Mouse (Mus musculus) monocyte, adult 5-6 weeks (primary cell): ENCODE measurements around the gene Copz1. TPM values are rescaled to one million over a fixed set of nuclear protein-coding genes. Genes with fewer than 3 reads are reported as not detected.
"Not testable (repeated sequence)": the region's sequence is repeated elsewhere in the genome, so short reads cannot be mapped to it uniquely, and the experiment has no call there.

Experiments
- ATAC-seq: fragments of 153-309, 156-312 bp; replicated peaks from 2 replicates; pipeline ENCODE4 v1.8.0; 2017; ENCODE audit warnings: mild to moderate bottlenecking; ENCODE audit not compliant: low TSS enrichment, insufficient number of reproducible peaks, severe bottlenecking, poor library complexity, low FRiP score
- total RNA-seq: library from RNA; stranded (forward); fragments of 200-1000, 200-491, 200-594 nt; gene quantifications from 3 replicates; pipeline ENCODE4 v1.2.3, GENCODE M21; 2017

The Copz1 gene
- total RNA-seq, result 47.5 to 52.5 TPM (median 50.3 TPM) in 3 replicates

DNA sequence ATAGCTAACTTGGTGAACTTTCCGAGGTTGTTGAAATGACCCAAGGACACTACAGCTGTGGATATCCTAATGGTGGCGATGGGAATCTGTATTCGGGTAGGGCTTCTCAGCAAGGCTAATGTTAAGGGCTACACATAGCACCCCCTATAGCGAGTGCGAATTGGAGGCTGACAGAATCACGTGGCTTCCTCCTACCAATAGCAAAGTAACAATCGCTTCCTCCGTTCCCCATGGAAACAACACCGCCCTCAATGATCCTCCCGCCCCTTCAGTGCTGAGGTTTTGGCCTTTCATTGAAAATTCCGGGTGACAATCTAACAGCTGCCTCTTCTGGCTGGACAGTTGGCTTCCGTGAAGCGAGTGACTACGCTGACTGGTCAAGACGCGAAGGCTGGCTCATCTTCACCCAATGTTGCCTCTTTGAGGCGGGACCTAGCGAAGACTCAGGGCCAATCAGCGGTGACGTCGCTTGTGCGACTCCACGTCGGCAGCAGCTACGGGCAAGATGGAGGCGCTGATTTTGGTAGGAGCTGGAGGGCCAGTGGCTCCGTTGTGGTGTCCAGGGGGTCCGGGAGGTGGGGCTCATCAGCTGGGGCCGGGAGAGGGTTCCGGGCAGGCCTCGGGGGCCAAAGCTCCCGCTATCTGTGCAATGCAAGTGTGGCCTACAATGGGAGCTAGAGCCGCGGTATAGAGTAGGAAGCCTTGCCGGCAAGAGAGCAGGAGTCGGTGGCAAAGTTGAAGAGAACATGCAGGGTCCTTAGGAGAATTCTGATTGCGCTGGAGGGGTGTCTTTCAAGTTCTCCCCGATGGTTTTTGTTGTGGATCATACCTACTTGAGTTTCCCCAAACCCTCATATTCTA lies at the start of gene Copz1:
Gene Copz1 (plus strand): TSS at position 296 of the 861 bp plus-strand sequence.
- peak; percentile 99 for ATAC-seq

DNA sequence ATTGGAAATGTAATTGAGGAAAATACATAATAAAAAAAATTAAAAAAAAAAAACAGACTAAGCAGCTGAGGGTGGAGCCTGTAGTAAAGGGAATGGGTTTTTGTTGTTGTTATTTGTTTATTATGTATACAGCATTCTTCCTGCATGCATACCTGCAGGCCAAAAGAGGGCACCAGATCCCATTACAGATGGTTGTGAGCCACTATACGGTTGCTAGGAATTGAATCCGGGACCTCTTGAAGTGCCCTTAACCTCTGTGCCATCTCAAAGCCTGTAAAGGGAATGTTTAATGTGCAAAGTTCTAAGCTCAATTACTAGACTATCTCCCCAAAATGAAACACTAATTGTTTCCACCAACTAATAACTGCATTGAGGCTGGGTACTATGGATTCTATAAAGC lies 48.4 kb upstream of the Copz1 start:
- no peak for ATAC-seq

DNA sequence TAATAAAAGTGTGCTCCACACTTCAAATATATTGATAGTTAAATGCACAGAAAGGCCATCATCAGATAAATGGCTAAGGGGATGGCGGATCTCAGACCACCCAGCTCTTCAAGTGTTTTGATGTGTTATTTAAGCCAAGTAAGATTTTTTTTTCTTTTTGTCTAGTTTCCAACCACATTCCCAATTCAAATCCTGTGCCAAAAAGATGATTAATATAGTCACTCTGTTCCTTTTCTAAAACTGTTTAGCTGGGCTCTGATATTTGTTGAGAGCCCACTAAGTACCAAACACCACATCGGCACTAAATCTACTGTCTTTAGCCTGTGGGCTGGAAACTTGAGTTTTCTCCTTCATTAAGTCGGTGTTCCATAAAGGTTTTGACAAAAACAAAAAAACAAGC lies 45.5 kb upstream of the Copz1 start:
- no peak for ATAC-seq

DNA sequence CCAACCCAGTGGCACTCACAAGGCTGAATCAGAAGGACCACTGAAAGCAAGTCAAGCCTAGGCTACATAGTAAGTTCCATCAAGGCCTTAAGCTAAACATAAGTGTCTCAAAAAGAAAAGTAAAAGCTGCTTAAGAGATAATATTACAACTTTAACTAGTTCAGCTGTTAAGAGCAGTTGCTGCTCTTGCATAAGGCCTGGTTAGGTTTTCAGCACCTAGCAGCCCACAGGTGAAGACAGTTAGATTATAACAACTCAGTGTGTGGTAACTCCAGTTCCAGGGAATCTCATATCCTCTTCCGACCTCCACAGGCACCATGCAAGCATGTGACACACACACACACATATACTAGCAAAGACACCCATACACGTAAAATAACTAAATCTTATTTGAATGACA lies 44.9 kb upstream of the Copz1 start:
- ATAC-seq, result no peak

DNA sequence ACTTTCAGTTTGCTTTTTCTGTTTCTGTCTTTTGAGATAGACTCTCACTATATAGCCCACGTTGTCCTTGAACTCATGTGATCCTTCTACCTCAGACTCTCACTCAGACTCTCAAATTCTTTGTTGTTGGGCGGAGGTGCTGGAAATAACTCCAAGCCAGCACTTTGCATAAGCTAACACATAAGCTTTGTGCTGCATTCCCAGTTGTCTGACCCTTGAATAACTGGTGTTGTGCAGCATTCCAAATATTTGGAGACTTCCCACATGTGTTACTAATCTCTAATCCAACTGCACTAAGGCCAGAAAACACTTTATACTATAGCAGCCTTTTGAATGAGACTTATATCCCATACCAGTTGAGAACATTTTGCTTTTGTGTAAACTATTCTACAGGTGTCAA lies 43.6 kb upstream of the Copz1 start:
- no peak for ATAC-seq

DNA sequence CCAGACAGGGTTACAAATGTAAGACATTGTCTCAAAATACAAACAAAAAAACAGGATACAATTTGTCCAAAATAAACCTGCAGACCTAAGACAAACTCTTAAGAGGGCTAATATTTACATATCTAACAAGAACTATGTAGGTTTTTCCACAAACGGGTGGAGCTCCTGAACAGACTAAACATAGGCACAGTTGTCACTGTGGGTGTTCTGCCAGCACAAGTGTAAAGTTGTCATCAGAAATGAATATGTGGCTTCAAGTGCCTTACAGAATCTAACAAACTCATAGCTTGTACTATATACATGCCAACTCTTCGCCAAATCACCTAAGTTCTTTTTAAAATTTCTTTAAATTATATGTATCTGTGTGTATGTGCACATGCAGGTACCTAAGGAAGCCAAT lies 39.4 kb upstream of the Copz1 start:
- no peak for ATAC-seq

DNA sequence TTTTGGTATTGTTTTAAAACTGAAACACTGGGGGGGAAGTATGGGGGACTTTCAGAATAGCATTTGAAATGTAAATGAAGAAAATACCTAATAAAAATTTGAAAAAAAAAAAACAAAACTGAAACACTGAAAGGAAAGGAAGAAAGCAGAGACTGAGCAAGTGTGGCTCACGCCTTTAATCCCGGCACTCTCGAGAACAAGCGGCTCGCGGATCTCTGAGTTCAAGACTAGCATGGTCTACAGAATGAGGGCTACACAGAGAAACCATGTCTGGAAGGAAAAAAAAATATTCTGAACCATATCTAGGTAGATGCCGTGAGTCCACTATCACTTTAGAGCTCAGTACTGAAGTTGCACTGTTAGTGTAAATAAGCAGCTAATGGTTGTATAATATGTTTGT lies 35.2 kb upstream of the Copz1 start:
- no peak for ATAC-seq

DNA sequence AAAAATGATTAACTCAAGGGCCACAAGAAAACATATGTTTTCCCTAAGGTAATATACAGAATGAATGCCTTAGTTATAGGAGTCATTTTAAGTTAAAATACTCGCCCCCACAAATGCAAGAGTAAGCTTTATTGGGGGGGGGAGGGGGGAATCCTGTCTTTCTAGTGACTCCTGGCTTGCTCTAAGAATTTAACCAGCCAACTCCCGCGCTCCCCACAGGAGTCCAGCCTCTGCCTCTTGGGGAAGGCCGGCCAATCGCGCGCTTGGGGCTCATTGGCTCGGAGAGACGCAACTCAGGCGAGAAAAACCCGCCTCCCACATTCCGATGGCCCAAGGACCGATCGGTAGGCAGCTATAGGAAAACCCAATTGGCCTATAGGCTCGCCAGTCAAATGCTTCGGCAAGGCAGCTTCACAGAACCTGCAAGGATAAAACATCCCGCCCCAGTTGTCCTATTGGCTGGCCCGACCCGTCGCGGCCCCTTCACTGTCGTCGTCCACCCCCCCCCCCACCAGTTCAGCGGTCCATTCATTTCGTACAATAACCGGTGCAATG lies 33.3 kb upstream of the Copz1 start:
- ATAC-seq, result peak; percentile 77

DNA sequence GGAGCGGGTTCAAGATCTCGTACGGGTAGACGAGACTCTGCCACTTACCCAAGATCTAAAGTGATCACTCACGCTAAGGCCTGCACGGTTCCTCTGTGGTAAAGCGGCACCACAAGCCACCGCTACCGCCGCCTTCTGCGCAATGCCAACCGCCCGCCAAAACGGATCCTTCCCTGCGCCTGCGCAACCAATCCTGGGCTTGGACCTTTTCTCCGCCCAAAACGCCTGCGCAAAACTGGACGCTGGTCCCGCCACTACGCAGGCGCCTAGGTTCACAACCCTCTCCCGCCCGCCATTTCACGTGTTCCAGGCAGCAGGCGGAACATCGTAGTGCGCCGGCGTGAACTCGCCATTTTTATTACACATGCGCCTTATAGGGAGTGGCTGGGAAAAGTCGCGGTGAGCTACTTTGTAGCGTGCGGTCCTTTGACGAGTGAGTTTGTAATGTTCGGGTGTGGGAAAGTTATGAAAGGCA lies 32.8 kb upstream of the Copz1 start, which contains the start of gene Cbx5:
Gene Cbx5 (minus strand): TSS at position 132 of the 475 bp plus-strand sequence.
- ATAC-seq, result peak; percentile 78

DNA sequence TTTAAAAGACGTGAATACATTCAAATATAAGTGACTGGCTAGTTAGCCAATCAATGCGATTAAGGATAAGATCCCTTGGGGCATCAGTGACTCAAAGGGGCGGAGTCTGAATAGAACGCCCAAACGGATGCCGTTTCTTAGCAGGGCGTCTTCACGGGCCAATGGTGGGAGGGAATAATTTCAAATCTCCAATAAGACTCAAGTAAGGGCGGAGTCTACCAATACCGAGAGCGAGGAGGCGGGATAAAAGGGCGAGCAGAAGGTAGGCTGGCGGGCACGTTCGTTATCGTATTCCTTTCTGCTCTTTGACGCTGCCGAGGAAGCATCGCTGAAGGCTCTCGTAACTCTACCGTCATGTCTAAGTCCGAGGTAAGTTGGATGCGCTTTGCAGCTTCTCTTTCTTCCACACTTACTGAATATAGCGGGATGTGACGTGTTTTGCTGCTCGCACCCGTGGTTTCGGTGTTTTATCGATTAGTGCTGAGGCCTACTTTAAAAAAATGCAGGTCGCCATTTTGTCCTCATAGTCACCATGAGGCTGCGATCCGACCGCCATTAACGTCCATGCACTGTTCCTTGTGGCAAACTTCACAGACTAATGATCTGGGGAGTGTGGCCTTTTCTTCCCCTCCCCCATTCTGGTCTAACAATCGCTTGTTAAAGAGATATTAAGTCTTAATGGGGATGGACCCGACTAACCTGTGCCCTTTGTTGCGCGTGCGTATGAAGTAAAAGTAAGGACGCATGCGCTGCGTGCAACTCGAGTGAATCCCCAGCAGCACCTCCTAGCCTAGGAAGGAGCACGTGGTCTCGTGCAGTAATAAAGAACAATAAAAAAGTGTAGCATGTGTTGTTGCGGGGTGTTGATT lies 32.1 kb upstream of the Copz1 start, which contains the start of gene Hnrnpa1:
Gene Hnrnpa1 (plus strand): TSS at position 273 of the 869 bp plus-strand sequence.
- ATAC-seq, result peak; percentile 90

DNA sequence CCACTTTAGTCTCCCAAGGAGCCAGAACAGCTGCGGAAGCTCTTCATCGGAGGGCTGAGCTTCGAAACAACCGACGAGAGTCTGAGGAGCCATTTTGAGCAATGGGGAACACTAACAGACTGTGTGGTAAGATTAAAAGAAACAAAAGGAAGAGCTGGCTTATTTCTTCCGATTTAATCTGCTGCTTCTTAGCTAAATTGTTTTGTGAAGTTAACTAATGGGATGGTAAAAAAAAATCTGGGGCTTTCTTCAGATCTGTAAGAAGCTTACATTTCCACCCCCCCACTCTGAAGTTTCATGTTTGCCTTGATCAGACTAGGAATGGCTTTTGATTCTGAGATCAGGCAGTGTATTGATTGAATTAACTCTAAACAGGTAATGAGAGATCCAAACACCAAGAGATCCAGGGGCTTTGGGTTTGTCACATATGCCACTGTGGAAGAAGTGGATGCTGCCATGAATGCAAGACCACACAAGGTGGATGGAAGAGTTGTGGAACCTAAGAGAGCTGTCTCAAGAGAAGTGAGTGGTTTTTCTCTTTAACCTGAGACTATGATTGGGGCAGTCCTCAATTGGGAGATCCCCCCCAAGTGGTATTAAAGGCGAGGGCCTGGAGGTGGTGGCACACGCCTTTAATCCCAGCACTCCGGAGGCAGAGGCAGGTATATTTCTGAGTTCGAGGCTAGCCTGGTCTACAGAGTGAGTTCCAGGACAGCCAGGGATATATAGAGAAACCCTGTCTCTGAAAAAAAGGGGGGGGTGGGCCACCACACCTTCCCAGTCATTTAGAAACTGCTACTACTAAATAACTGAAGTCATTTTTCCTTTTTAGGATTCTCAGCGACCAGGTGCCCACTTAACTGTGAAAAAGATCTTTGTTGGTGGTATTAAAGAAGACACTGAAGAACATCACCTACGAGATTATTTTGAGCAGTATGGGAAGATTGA lies 31.2 kb upstream of the Copz1 start:
- ATAC-seq, result not testable (repeated sequence)

DNA sequence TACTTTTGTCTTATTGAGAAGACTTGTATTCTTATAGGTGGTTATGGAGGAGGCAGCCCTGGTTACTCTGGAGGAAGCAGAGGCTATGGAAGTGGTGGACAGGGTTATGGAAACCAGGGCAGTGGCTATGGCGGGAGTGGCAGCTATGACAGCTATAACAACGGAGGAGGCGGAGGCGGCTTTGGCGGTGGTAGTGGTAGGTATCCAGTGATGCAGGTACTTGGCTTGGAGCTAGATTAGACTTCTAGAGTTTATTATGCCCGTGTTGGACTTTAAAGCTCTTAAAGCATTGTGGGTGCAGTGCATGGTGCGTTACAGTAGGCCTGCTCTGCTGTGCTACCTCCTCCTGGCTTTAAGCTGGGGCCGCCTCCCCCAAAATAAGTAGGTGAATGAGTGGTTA lies 29.6 kb upstream of the Copz1 start:
- no peak for ATAC-seq

DNA sequence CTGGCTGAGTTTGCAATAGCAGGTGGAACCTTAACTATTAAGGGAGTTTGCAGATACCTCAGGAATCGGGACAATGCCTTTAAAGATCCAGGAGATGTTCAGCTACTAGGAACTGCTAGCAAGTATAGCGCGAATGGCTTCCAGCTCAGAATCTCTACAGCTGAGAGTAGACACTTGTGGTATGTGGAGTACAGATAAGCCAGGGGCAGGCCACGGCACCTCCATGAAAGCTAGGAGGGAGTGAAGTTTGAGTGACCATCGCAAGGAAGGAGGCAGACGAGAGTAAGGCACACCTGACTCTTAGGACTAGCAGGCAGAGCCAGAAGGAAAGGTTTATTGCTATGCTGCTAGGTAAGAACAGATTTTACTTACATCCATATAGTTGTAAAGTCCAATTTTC lies 26.9 kb upstream of the Copz1 start:
- ATAC-seq, result no peak

DNA sequence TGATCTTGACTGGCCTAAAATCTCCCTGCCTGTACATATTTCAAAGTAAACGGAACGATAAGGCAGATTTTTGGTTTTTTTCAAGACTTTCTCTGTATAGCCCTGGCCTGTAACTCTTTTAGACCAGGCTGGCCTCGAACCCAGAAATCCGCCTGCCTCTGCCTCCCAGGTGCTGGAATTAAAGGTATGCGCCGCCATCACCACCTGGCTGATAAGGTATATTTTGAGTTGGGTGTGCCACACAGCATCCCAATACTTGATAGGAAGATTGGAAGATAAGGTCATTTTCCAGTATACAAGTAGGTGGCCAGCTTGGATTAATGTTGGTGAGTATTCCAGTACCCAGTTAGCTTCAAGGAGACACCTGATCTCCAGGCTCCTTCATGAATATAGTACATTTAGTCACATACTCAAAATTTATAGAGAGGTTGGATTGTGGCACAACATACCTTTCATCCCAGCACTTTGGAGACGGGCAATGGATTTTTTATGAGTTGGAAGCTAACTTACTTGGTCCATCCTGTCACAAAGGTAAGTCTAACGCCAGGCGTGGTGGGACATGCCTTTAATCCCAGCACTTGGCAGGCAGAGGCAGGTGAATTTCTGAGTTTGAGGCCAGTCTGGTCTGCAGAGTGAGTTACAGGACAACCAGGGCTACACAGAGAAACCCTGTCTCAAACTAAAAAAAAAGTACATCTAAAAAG lies 25.3 kb upstream of the Copz1 start:
- no peak for ATAC-seq

DNA sequence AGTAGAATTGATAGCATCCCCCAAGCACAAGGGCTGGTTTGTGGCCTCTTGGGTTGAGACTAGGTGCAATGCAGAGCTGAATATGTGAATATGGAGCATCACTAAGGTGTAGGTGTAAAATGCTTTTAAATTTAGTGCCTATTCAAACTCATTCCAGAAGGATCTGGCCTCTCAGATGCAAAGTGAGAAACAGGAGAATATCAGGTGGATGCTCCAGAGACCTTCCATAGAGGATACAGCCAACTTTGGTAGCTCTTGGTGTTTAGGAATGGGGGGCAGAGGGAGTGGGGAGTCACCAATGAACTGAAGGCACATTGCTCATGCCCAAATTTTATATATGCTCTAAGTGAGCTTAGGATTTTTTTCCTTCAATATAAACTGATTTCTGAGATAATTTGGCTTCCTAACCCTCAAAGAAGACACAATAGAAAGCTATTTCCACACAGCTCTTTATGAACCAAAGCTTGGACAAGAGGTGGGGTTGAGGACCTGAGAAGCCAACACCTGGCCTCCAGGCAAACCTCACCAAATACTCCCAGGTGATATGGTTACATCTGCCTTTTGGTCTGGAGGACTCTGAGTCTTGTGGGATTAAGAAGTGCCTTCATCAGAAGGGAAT lies 24.6 kb upstream of the Copz1 start:
- ATAC-seq, result no peak

DNA sequence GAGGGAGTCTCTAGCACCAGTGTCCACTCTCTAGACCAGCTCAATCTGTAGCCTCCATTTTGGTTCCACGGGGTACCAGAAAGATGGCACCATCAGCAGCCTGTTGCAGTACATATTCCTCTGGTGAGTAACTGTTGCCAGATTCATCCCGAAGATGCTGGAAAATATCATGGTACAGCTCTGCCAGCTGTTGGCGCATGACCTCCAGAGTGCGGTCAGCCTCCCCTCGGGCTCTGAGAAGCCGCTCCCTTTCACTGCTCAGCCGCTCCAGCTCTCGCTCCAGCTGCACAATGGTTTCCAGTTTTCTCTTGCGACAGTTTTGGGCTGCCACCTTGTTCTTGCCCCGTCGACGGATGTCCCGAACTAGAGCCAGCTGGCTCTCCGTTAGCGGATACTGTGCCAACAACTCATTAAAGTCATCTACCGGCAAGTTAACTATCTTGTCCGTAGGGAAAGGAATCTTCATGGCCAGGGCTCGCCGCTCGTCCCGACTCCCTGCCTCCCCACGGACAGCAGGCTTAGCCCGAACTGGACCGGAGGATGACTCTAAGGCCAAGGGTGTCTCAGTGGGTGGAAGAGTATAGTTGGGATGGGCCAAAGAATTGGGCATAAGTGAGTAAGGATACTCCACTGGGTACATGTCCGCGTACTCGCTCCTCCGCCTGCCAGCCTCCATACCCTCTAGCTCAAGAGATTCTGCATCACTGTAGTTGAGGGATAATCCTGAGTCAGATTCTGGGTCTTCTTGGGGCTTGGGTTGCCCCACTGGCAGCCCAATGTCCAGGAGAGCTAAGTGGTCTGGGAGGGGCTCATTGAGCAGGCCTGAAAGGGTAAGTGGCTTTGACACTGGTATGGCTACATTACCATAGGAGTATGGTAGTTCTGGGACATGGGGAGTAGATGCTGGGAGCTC lies 23.9 kb upstream of the Copz1 start:
- no peak for ATAC-seq
